Mouse (Mus musculus): ENCODE data around the gene Retsat.

DNA sequence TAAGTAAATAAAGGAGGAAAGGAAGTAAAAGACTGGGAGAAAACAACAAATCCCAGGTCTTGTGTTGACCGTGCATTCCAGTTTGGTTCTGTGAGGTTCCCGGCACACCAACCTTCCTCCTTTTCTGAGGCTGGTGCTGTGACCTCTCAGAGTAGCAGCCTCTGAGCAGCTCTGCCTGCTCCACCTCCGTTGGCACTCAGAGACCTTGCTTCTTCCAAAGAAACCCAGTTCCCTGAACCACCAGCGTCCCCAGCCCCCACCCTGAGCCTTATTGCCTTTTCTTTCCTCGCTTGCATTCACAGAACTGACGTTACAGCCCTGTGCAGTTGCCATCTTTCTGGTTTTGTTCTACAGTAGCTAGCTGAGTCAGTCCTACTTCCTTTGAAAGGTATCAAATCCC is 1.9 kb downstream of the Retsat start:
- TF ChIP-seq CTCF (IDR thresholded peaks at IDR 0.05; ENCODE audit: low read depth) (no peak), EP300 (optimal IDR thresholded peaks at IDR 0.05) (no peak)

Measured in stomach, postnatal 0 days (tissue).